Mouse (Mus musculus) forebrain, embryonic 13.5 days (tissue): ENCODE data around the gene Pdk1. TPM values are rescaled to one million over a fixed set of nuclear protein-coding genes. Genes with fewer than 3 reads are reported as not detected.
A peak's percentile ranks its signal among the peaks of the same experiment; 100 is the strongest.
"Not testable (repeated sequence)": the region's sequence is repeated elsewhere in the genome, so short reads cannot be mapped to it uniquely, and the experiment has no call there.

Source experiments
- ATAC-seq: fragments of 200-750 bp; cut with Nextera tagmentation; 2 replicates; pipeline ENCODE4 v1.8.0; 2017
- H3K27ac ChIP-seq: fragments of 300-500 bp; sonication (generic); 2 replicates; pipeline ENCODE4 v1.5.1; 2015; ENCODE audit warnings: inconsistent platforms, mild to moderate bottlenecking, moderate library complexity
- H3K27me3 ChIP-seq: fragments of 300-500 bp; sonication (generic); 2 replicates; pipeline ENCODE4 v1.6.1; 2015; ENCODE audit warnings: mild to moderate bottlenecking, inconsistent platforms
- H3K36me3 ChIP-seq: fragments of 300-500 bp; sonication (generic); 2 replicates; pipeline ENCODE4 v1.6.1; 2015; ENCODE audit warnings: mild to moderate bottlenecking, inconsistent platforms; ENCODE audit not compliant: poor library complexity, severe bottlenecking
- H3K4me1 ChIP-seq: fragments of 300-500 bp; sonication (generic); 2 replicates; pipeline ENCODE4 v1.6.1; 2015; ENCODE audit warnings: inconsistent platforms
- H3K4me2 ChIP-seq: fragments of 300-500 bp; sonication (generic); 2 replicates; pipeline ENCODE4 v1.6.1; 2015; ENCODE audit warnings: inconsistent platforms, mild to moderate bottlenecking, moderate library complexity
- H3K4me3 ChIP-seq: fragments of 300-500 bp; sonication (generic); 2 replicates; pipeline ENCODE4 v1.5.1; 2015; ENCODE audit warnings: mild to moderate bottlenecking, inconsistent platforms
- H3K9ac ChIP-seq: fragments of 300-500 bp; sonication (generic); 2 replicates; pipeline ENCODE4 v1.6.1; 2015; ENCODE audit warnings: mild to moderate bottlenecking, inconsistent platforms
- H3K9me3 ChIP-seq: fragments of 300-500 bp; sonication (generic); replicated peaks from 2 replicates; pipeline ENCODE4 v1.6.1; 2016; ENCODE audit warnings: inconsistent platforms
- WGBS: fragments of 180-500 bp; shearing (Covaris S2); methylation state at CpG from one replicate; pipeline ENCODE4 v1.1.7; 2015; 5-methylcytosine and 5-hydroxymethylcytosine counted together
- polyA plus RNA-seq: library from polyadenylated mRNA; unstranded; fragments of >200 nt; fragmentation: Nextera tagmentation; extraction: Ambion mirVana; gene quantifications from 2 replicates; pipeline ENCODE4 v1.2.1, GENCODE M21; 2015

Pdk1 gene
- 17.0 and 19.0 TPM in 2 replicates for polyA plus RNA-seq

- Histone ChIP-seq H3K4me2 (peak within 1 kb of the TSS; percentile 89), H3K27ac (peak within 1 kb of the TSS; percentile 65)
- WGBS: under 1% methylated on average over 55 of the region's 55 CpGs
Measured at GRCm38 (mm10) chr2:71872801-71873443, at the start of gene Pdk1. Gene Pdk1, plus strand, starts transcription at chr2:71873224.

GRCm38 (mm10) chr2:71824146-71824545 lies 48.9 kb upstream of the Pdk1 start:
- H3K4me1 ChIP-seq: no peaks in the 10 kb centered on the region
- no peak overlapping the region for H3K4me3 ChIP-seq
- WGBS: 79% methylated on average over 13 of the region's 13 CpGs
- no peaks in the 10 kb centered on the region for H3K9me3 ChIP-seq
- H3K4me2 ChIP-seq: no peak overlapping the region
- H3K36me3 ChIP-seq: peaks cover 24% of the 10 kb centered on the region
- ATAC-seq: no peak
- no peak overlapping the region for H3K9ac ChIP-seq
- H3K27ac ChIP-seq: no peak overlapping the region
- no peaks in the 10 kb centered on the region for H3K27me3 ChIP-seq

More at GRCm38 (mm10) chr2:71872801-71873443, at the start of gene Pdk1:
- H3K4me1 ChIP-seq: peaks cover 16% of the 10 kb centered on the region
- peak; percentile 98 for ATAC-seq
- H3K36me3 ChIP-seq: no peaks in the 10 kb centered on the region
- H3K4me3 ChIP-seq: peak within 1 kb of the TSS; percentile 81
- H3K27me3 ChIP-seq: peaks cover 3% of the 10 kb centered on the region; the same call in 1 of the 2 replicates
- H3K9ac ChIP-seq: peak within 1 kb of the TSS; percentile 80
- no peaks in the 10 kb centered on the region for H3K9me3 ChIP-seq

DNA sequence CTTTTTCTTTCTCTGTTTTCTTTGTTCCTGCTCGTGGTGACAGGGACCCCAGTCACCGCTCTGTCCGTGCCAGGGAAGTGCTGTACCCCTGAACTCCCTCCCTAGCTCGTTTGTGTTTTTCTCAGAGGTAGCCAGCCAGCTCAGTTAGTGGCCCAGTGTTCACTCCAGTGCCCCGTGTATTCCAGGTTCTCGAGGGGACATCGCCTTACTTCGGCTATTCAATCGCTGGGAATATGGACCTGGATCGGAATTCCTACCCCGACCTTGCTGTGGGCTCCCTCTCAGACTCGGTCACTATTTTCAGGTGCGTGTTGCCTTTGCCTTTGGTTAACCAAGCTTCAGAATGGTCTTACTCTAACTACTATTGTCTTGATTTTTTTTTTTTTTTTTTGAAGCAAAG lies 45.3 kb upstream of the Pdk1 start:
- H3K27ac ChIP-seq: no peak overlapping the region
- 80% methylated on average over 13 of the region's 13 CpGs for WGBS
- H3K27me3 ChIP-seq: no peaks in the 10 kb centered on the region
- H3K9me3 ChIP-seq: no peaks in the 10 kb centered on the region
- no peak overlapping the region for H3K9ac ChIP-seq
- no peak overlapping the region for H3K4me2 ChIP-seq
- peaks cover 22% of the 10 kb centered on the region for H3K36me3 ChIP-seq
- H3K4me1 ChIP-seq: no peaks in the 10 kb centered on the region
- ATAC-seq: no peak
- no peak overlapping the region for H3K4me3 ChIP-seq

DNA sequence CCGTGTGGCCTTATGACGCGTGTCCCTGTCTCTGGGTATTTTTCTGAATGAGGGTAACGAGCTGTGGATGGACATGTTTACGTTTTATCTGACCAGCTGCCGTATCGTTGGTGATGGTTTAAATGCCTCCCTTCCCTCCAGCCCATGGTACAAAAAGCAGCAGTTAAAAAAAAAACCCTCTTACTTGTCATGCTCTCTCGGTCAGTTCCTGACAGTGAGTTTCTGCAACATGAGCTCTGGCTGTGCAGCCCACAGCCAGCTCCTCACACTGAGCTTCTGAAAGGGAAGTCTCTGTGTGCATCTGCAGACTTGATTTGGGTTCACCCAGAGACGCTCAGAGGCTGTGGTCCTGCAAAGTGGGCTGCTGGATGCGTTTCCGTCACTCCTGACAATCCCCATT lies 44.1 kb upstream of the Pdk1 start:
- ATAC-seq: no peak
- Histone ChIP-seq H3K4me2 (no peak overlapping the region), H3K9me3 (no peaks in the 10 kb centered on the region), H3K27ac (no peak overlapping the region), H3K36me3 (peaks cover 22% of the 10 kb centered on the region), H3K27me3 (no peaks in the 10 kb centered on the region), H3K4me3 (no peak overlapping the region), H3K9ac (no peak overlapping the region), H3K4me1 (no peaks in the 10 kb centered on the region)
- 48% methylated on average over 11 of the region's 11 CpGs for WGBS

- Histone ChIP-seq H3K27ac (no peak overlapping the region), H3K9ac (no peak overlapping the region), H3K4me3 (no peak overlapping the region), H3K27me3 (no peaks in the 10 kb centered on the region), H3K9me3 (no peaks in the 10 kb centered on the region), H3K36me3 (peaks cover 32% of the 10 kb centered on the region), H3K4me2 (no peak overlapping the region), H3K4me1 (no peaks in the 10 kb centered on the region)
- no peak for ATAC-seq
- 87% methylated on average over 6 of the region's 6 CpGs for WGBS
Measured at GRCm38 (mm10) chr2:71833626-71834025, 39.4 kb upstream of the Pdk1 start.

DNA sequence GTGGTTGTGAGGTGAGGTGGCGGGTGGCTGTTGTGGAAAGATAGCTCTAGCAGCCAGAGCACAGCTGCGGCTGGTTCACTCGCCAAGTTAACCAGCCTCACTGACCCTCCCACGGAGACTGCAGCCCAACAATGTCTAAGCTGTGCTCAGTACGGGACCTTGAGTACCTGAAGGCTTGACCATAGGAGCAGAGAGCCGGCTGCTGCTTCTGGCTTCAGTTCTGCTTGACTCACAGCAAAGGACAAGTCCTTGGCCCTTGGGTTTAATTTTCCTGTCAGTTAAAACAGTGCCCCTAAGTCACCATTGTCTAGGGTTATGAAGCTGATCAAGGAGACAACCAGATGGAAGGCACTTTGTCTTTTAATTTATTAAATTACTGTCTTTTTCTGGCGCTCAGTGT lies 38.7 kb upstream of the Pdk1 start:
- Histone ChIP-seq H3K27me3 (no peaks in the 10 kb centered on the region), H3K4me1 (no peaks in the 10 kb centered on the region), H3K9me3 (no peaks in the 10 kb centered on the region), H3K4me2 (no peak overlapping the region), H3K36me3 (peaks cover 33% of the 10 kb centered on the region), H3K4me3 (no peak overlapping the region), H3K27ac (no peak overlapping the region), H3K9ac (no peak overlapping the region)
- ATAC-seq: no peak
- WGBS: 85% methylated on average over 7 of the region's 7 CpGs

- Histone ChIP-seq H3K4me1 (no peaks in the 10 kb centered on the region), H3K4me3 (no peak overlapping the region), H3K27me3 (no peaks in the 10 kb centered on the region), H3K9ac (no peak overlapping the region), H3K4me2 (no peak overlapping the region), H3K9me3 (no peaks in the 10 kb centered on the region), H3K36me3 (peaks cover 45% of the 10 kb centered on the region), H3K27ac (no peak overlapping the region)
- ATAC-seq: no peak
- WGBS: 89% methylated on average over 8 of the region's 8 CpGs
Measured at GRCm38 (mm10) chr2:71835556-71835955, 37.5 kb upstream of the Pdk1 start.

- H3K4me2 ChIP-seq: no peak overlapping the region
- no peak for ATAC-seq
- H3K4me1 ChIP-seq: no peaks in the 10 kb centered on the region
- peaks cover 50% of the 10 kb centered on the region for H3K36me3 ChIP-seq
- no peaks in the 10 kb centered on the region for H3K27me3 ChIP-seq
- H3K27ac ChIP-seq: no peak overlapping the region
- 94% methylated on average over 4 of the region's 4 CpGs for WGBS
- no peak overlapping the region for H3K9ac ChIP-seq
- H3K4me3 ChIP-seq: no peak overlapping the region
- H3K9me3 ChIP-seq: no peaks in the 10 kb centered on the region
Measured at GRCm38 (mm10) chr2:71836232-71836631, 36.8 kb upstream of the Pdk1 start.

DNA sequence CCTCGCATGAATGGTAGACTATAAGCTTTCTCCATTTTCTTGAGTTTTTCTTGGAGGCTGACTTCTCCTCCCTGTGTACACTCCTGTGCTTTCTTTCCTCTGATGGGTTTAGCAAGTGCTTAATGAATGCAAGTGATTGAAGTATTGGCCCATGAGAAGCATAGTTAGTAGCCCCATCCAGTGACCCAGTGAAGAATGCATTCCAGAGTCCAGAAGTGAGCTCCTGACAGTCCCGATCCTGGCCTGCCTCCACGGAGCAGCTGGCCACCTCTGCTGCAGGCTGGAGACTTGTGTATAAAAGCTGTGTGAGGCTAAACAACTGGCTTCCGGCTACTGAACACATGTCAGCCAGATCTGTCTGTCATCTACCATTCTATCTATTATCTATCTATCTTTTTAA lies 35.8 kb upstream of the Pdk1 start:
- ATAC-seq: no peak
- 64% methylated on average over 4 of the region's 4 CpGs for WGBS
- peaks cover 52% of the 10 kb centered on the region for H3K36me3 ChIP-seq

DNA sequence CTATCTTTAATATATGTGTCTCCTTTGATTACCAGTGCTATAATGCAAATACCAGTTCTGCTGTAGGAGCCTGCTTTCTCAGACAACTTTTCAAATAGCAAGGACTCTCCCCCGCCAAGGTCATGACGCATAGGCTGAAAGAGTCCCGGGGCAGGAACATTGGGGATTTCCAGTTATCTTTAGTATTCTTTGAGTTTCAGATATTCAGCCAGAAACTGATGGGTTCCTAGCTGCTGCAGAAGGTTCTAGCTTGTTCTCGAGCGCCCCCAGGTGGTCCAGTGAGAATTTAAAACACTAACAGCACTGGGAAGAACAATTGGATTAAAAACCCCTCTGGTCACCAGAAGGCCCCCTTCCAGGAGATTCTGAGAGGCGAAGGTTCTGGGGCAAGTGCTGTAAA lies 35.2 kb upstream of the Pdk1 start:
- Histone ChIP-seq H3K4me2 (no peak overlapping the region), H3K4me3 (no peak overlapping the region), H3K27ac (no peak overlapping the region), H3K4me1 (no peaks in the 10 kb centered on the region), H3K9me3 (no peaks in the 10 kb centered on the region), H3K36me3 (peaks cover 54% of the 10 kb centered on the region), H3K9ac (no peak overlapping the region), H3K27me3 (no peaks in the 10 kb centered on the region)
- no peak for ATAC-seq
- 47% methylated on average over 6 of the region's 6 CpGs for WGBS

More for the DNA sequence above, 35.8 kb upstream of the Pdk1 start:
- Histone ChIP-seq H3K9ac (no peak overlapping the region), H3K27ac (no peak overlapping the region), H3K4me3 (no peak overlapping the region), H3K4me1 (no peaks in the 10 kb centered on the region), H3K4me2 (no peak overlapping the region), H3K27me3 (no peaks in the 10 kb centered on the region), H3K9me3 (no peaks in the 10 kb centered on the region)

DNA sequence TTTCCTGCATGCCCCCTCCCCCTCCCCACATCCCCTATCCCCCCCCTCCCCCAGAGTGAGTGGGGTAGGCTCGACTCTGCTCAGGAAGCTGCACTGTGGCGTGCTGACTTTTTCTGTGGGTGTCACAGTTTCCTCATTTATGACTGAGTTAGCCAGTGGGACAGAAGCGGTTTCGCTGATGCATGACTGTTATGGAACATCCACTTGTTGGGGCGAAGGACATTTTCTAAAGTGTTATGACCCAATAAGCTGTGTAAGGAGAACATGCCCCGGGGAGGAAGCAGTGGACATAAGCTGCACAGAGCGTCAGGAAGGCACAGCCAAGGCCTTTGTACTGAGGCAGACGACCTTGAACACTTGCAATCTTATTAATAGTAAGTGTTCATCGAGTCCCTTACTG lies 29.7 kb upstream of the Pdk1 start:
- Histone ChIP-seq H3K4me1 (no peaks in the 10 kb centered on the region), H3K9ac (no peak overlapping the region), H3K4me2 (no peak overlapping the region), H3K27ac (no peak overlapping the region), H3K36me3 (peaks cover 77% of the 10 kb centered on the region), H3K9me3 (no peaks in the 10 kb centered on the region), H3K27me3 (no peaks in the 10 kb centered on the region), H3K4me3 (no peak overlapping the region)
- 85% methylated on average over 9 of the region's 9 CpGs for WGBS
- ATAC-seq: no peak

GRCm38 (mm10) chr2:71844906-71845305 lies 28.1 kb upstream of the Pdk1 start:
- H3K27me3 ChIP-seq: no peaks in the 10 kb centered on the region
- peaks cover 75% of the 10 kb centered on the region for H3K36me3 ChIP-seq
- no peak overlapping the region for H3K9ac ChIP-seq
- no peak for ATAC-seq
- H3K27ac ChIP-seq: no peak overlapping the region
- H3K4me1 ChIP-seq: no peaks in the 10 kb centered on the region
- H3K4me3 ChIP-seq: no peak overlapping the region
- no peaks in the 10 kb centered on the region for H3K9me3 ChIP-seq
- H3K4me2 ChIP-seq: no peak overlapping the region
- 91% methylated on average over 6 of the region's 6 CpGs for WGBS

DNA sequence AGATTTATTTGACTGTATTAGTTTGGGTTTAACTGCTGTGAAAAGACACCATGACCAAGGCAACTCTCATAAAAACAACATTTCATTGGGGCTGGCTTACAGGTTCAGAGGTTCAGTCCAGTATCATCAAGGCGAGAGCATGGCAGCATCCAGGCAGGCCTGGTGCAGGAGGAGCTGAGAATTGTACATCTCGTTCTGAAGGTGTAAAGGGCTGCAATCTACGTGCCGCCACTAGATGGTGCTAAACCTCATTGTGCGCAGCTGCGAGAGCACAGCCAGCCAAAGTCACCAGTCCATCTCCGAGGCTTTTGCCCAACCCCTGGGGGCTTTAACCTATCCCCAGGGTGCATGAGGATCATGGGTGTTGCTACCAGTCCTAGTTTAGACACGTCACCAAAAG lies 20.9 kb upstream of the Pdk1 start:
- H3K27ac ChIP-seq, H3K4me2 ChIP-seq, H3K4me1 ChIP-seq, H3K9ac ChIP-seq, H3K9me3 ChIP-seq, H3K4me3 ChIP-seq, H3K27me3 ChIP-seq: not testable (repeated sequence)
- under 1% methylated on average over 6 of the region's 8 CpGs for WGBS
- ATAC-seq: peak; percentile 65
- peaks cover 39% of the 10 kb centered on the region for H3K36me3 ChIP-seq
